Mouse (Mus musculus) liver, embryonic 14.5 days (tissue): ENCODE data around the gene Hyal3.

Experiments used
- CTCF ChIP-seq: IDR thresholded peaks from 2 replicates; pipeline ENCODE4 v1.5.1; 2016; ENCODE audit warnings: antibody characterized with exemption, low read depth, control low read depth
- EP300 ChIP-seq: IDR thresholded peaks from 2 replicates; pipeline ENCODE4 v1.6.1; 2016; ENCODE audit warnings: antibody characterized with exemption, low read depth

- TF ChIP-seq CTCF (no peak), EP300 (no peak)
Observed at GRCm38 (mm10) chr9:107605041-107605661, 24.5 kb downstream of the Hyal3 start.
